Mouse (Mus musculus): ENCODE measurements at regions not wholly inside any gene's neighbourhood (a gene's known extent, or its start where the extent isn't known, plus 50 kb on each side); places are given as distances from the start of the nearest gene placed in this dataset.

GRCm38 (mm10) chr12:39528121-39528520 lies 509.7 kb downstream of the Arl4a start:
- Histone ChIP-seq H3K9ac (ENCODE audit: low read depth, low read length) (no peak overlapping the region), H3K9me3 (ENCODE audit: control insufficient read depth, low read length) (no peaks in the 10 kb centered on the region), H3K27ac (ENCODE audit: low read depth, low read length) (no peak overlapping the region), H3K27me3 (ENCODE audit: control insufficient read depth, insufficient read depth, low read length) (no peaks in the 10 kb centered on the region), H3K4me3 (ENCODE audit: low read depth, low read length) (no peak overlapping the region), H3K4me2 (replicated peaks; ENCODE audit: low read depth, low read length) (no peak overlapping the region), H3K36me3 (ENCODE audit: control insufficient read depth, insufficient read depth, low read length) (no peaks in the 10 kb centered on the region), H3K4me1 (replicated peaks; ENCODE audit: control insufficient read depth, insufficient read depth, low read length) (no peaks in the 10 kb centered on the region)
- 58% methylated on average over 2 of the region's 4 CpGs for WGBS
- DNase-seq (ENCODE audit: low spot score) (no peak), ATAC-seq (ENCODE audit: low FRiP score) (no peak; the same call in 1 of the 2 replicates)

GRCm38 (mm10) chr12:39527216-39527600 lies 510.6 kb downstream of the Arl4a start:
- Histone ChIP-seq H3K27me3 (ENCODE audit: control insufficient read depth, insufficient read depth, low read length) (no peaks in the 10 kb centered on the region), H3K9ac (ENCODE audit: low read depth, low read length) (no peak overlapping the region), H3K9me3 (ENCODE audit: control insufficient read depth, low read length) (no peaks in the 10 kb centered on the region), H3K4me1 (replicated peaks; ENCODE audit: control insufficient read depth, insufficient read depth, low read length) (no peaks in the 10 kb centered on the region), H3K27ac (ENCODE audit: low read depth, low read length) (no peak overlapping the region), H3K36me3 (ENCODE audit: control insufficient read depth, insufficient read depth, low read length) (no peaks in the 10 kb centered on the region), H3K4me2 (replicated peaks; ENCODE audit: low read depth, low read length) (no peak overlapping the region), H3K4me3 (ENCODE audit: low read depth, low read length) (no peak overlapping the region)
- WGBS: 78% methylated on average over 3 of the region's 3 CpGs
- ATAC-seq (ENCODE audit: low FRiP score) (no peak), DNase-seq (ENCODE audit: low spot score) (no peak)

- Histone ChIP-seq H3K27me3 (ENCODE audit: control insufficient read depth, insufficient read depth, low read length) (no peaks in the 10 kb centered on the region), H3K4me1 (replicated peaks; ENCODE audit: control insufficient read depth, insufficient read depth, low read length) (no peaks in the 10 kb centered on the region), H3K27ac (ENCODE audit: low read depth, low read length) (no peak overlapping the region), H3K36me3 (ENCODE audit: control insufficient read depth, insufficient read depth, low read length) (no peaks in the 10 kb centered on the region), H3K9me3 (ENCODE audit: control insufficient read depth, low read length) (no peaks in the 10 kb centered on the region), H3K4me2 (replicated peaks; ENCODE audit: low read depth, low read length) (no peak overlapping the region), H3K9ac (ENCODE audit: low read depth, low read length) (no peak overlapping the region), H3K4me3 (ENCODE audit: low read depth, low read length) (no peak overlapping the region)
- WGBS: 76% methylated on average over 6 of the region's 6 CpGs
- no peak for ATAC-seq (ENCODE audit: low FRiP score)
- no peak for DNase-seq (ENCODE audit: low spot score)
Measured at GRCm38 (mm10) chr12:39526535-39527215, 511.1 kb downstream of the Arl4a start.

- Histone ChIP-seq H3K36me3 (ENCODE audit: control insufficient read depth, insufficient read depth, low read length) (no peaks in the 10 kb centered on the region), H3K4me1 (replicated peaks; ENCODE audit: control insufficient read depth, insufficient read depth, low read length) (no peaks in the 10 kb centered on the region), H3K4me3 (ENCODE audit: low read depth, low read length) (no peak overlapping the region), H3K27me3 (ENCODE audit: control insufficient read depth, insufficient read depth, low read length) (no peaks in the 10 kb centered on the region), H3K27ac (ENCODE audit: low read depth, low read length) (no peak overlapping the region), H3K9ac (ENCODE audit: low read depth, low read length) (no peak overlapping the region), H3K9me3 (ENCODE audit: control insufficient read depth, low read length) (no peaks in the 10 kb centered on the region), H3K4me2 (replicated peaks; ENCODE audit: low read depth, low read length) (no peak overlapping the region)
- ATAC-seq (ENCODE audit: low FRiP score) (no peak), DNase-seq (ENCODE audit: low spot score) (no peak)
- WGBS: 84% methylated on average over 4 of the region's 4 CpGs
Measured at GRCm38 (mm10) chr12:39515690-39516089, 522.1 kb downstream of the Arl4a start.

DNA sequence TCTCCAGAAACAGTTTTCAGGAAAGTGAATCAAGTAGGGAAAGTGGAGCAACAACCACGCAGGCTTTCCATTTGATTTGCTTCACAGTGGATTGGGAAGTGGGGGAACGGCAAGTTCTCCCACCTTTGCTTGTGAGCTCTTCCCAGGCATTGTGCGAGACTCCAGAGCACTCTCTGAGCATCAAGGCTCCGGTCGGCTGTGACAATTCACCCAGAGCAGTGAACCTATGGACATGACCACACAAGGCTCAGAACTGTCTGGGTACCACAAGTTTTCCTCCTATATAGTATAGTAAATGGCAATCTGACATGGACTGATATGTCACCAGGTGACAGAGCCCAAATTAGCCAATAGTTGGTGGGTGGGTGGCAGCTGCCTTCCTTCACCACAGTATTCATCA lies 527.0 kb downstream of the Arl4a start:
- Histone ChIP-seq H3K9me3 (ENCODE audit: control insufficient read depth, low read length) (no peaks in the 10 kb centered on the region), H3K27me3 (ENCODE audit: control insufficient read depth, insufficient read depth, low read length) (no peaks in the 10 kb centered on the region), H3K27ac (ENCODE audit: low read depth, low read length) (no peak overlapping the region), H3K4me2 (replicated peaks; ENCODE audit: low read depth, low read length) (no peak overlapping the region), H3K9ac (ENCODE audit: low read depth, low read length) (no peak overlapping the region), H3K4me3 (ENCODE audit: low read depth, low read length) (no peak overlapping the region), H3K4me1 (replicated peaks; ENCODE audit: control insufficient read depth, insufficient read depth, low read length) (no peaks in the 10 kb centered on the region), H3K36me3 (ENCODE audit: control insufficient read depth, insufficient read depth, low read length) (no peaks in the 10 kb centered on the region)
- WGBS: 73% methylated on average over 5 of the region's 5 CpGs
- ATAC-seq (ENCODE audit: low FRiP score) (no peak), DNase-seq (ENCODE audit: low spot score) (no peak)

- H3K27me3 ChIP-seq (ENCODE audit: control insufficient read depth, insufficient read depth, low read length): no peaks in the 10 kb centered on the region
- H3K4me3 ChIP-seq (ENCODE audit: low read depth, low read length): no peak overlapping the region
- no peaks in the 10 kb centered on the region for H3K4me1 ChIP-seq (replicated peaks; ENCODE audit: control insufficient read depth, insufficient read depth, low read length)
- no peaks in the 10 kb centered on the region for H3K9me3 ChIP-seq (ENCODE audit: control insufficient read depth, low read length)
- ATAC-seq (ENCODE audit: low FRiP score): peak; percentile 89
- H3K36me3 ChIP-seq (ENCODE audit: control insufficient read depth, insufficient read depth, low read length): no peaks in the 10 kb centered on the region
- peak; percentile 76 for DNase-seq (ENCODE audit: low spot score)
- no peak overlapping the region for H3K27ac ChIP-seq (ENCODE audit: low read depth, low read length)
- no peak overlapping the region for H3K9ac ChIP-seq (ENCODE audit: low read depth, low read length)
- 22% methylated on average over 13 of the region's 13 CpGs for WGBS
- peak overlapping the region; percentile 31 for H3K4me2 ChIP-seq (replicated peaks; ENCODE audit: low read depth, low read length)
Measured at GRCm38 (mm10) chr12:39510073-39510812, 527.6 kb downstream of the Arl4a start.

DNA sequence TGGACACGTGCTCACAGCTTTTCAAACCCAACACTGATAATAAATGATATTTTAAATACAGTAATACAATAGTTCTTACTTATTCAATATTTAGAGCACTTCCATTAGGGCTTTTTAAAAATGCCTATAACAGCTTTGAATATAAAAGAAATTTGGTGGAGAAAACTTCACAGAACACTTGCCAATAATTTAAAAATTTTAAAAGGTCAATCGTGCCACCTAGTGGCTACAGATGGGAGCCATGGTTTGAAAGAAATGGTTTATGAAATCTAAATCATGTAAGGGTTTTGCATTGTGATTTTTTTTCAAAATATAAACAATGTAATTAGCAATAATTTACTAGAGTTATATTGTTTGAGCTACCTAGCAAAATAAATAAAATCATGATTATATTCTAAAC lies 541.6 kb downstream of the Arl4a start:
- H3K9ac ChIP-seq (ENCODE audit: low read depth, low read length): no peak overlapping the region
- no peak for ATAC-seq (ENCODE audit: low FRiP score)
- H3K4me3 ChIP-seq (ENCODE audit: low read depth, low read length): no peak overlapping the region
- H3K27me3 ChIP-seq (ENCODE audit: control insufficient read depth, insufficient read depth, low read length): no peaks in the 10 kb centered on the region
- no peaks in the 10 kb centered on the region for H3K4me1 ChIP-seq (replicated peaks; ENCODE audit: control insufficient read depth, insufficient read depth, low read length)
- DNase-seq (ENCODE audit: low spot score): peak; percentile 48
- H3K27ac ChIP-seq (ENCODE audit: low read depth, low read length): no peak overlapping the region
- no peaks in the 10 kb centered on the region for H3K36me3 ChIP-seq (ENCODE audit: control insufficient read depth, insufficient read depth, low read length)
- no peak overlapping the region for H3K4me2 ChIP-seq (replicated peaks; ENCODE audit: low read depth, low read length)
- H3K9me3 ChIP-seq (ENCODE audit: control insufficient read depth, low read length): no peaks in the 10 kb centered on the region
- 45% methylated on average over 2 of the region's 2 CpGs for WGBS

GRCm38 (mm10) chr12:39493578-39494218 lies 544.1 kb downstream of the Arl4a start:
- no peak overlapping the region for H3K27ac ChIP-seq (ENCODE audit: low read depth, low read length)
- no peaks in the 10 kb centered on the region for H3K27me3 ChIP-seq (ENCODE audit: control insufficient read depth, insufficient read depth, low read length)
- DNase-seq (ENCODE audit: low spot score): peak; percentile 19
- WGBS: 83% methylated on average over 6 of the region's 6 CpGs
- H3K9me3 ChIP-seq (ENCODE audit: control insufficient read depth, low read length): no peaks in the 10 kb centered on the region
- no peak for ATAC-seq (ENCODE audit: low FRiP score)
- no peaks in the 10 kb centered on the region for H3K36me3 ChIP-seq (ENCODE audit: control insufficient read depth, insufficient read depth, low read length)
- no peak overlapping the region for H3K9ac ChIP-seq (ENCODE audit: low read depth, low read length)
- no peak overlapping the region for H3K4me3 ChIP-seq (ENCODE audit: low read depth, low read length)
- H3K4me2 ChIP-seq (replicated peaks; ENCODE audit: low read depth, low read length): no peak overlapping the region
- no peaks in the 10 kb centered on the region for H3K4me1 ChIP-seq (replicated peaks; ENCODE audit: control insufficient read depth, insufficient read depth, low read length)
